Mouse (Mus musculus): Measurements from ENCODE around the gene Ralgapa2.

DNA sequence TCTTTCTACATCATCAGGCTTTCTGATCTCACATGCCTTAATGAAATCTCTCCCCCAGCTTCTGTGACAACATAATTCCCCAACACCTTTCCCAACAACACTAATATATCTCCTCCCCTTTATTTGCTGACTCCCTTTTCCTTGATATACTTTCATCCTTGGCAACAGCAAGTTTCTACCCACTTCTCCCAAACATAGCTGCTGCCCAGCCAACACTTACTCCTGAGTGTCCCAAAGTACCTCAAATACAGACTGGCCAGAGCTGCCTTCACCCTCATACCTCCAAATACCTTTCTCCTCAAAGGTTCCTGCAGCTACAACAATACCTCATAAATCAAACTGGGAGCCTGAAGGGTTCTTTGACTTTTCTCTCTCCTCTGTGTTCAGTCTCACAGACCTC is 29.3 kb downstream of the Ralgapa2 start:
- TF ChIP-seq POLR2A (IDR thresholded peaks at IDR 0.05; ENCODE audit: insufficient read depth, low read length) (no peak), EP300 (IDR thresholded peaks at IDR 0.05; ENCODE audit: insufficient read depth, low read depth, low read length) (no peak)

All from ES-Bruce4 (cell line).